Mouse (Mus musculus): ENCODE measurements around the gene Pik3r1.

DNA sequence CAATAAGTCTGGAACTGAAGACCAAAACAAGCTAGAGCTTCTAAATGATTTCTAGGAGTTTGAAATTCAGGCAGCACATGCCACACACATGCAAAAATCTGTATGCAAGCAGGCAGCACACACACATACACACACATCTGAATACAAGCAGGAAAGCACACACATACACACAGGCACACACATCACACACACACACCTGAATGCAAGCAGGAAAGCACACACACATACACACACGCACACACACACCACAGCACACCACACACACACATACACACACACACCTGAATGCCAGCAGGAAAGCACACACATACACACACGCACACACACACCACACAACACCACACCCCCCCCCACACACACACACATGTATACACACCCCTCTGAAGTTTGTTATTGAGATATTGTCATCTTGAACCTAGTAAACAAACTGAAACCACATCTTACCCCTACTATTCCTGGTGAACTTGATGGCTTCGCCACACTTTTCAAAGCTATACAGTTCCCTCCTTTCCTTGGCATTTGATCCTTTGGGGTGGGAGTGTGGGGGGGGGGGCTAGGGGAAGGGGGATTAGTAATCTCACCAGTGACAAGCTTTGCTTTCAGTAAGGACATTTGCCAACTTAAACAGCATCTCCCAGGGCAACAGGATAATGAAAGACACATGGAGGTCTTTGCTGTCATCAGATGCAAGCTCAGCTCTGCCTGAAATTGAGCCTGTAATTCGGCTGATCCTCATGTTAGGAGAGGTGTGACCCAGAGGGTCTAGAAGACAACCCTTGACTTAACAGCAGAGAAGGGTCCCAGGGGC, 38.6 kb downstream of the Pik3r1 start:
- TF ChIP-seq CTCF (IDR thresholded peaks at IDR 0.05; ENCODE audit: low read depth) = no peak
- no peak for TF ChIP-seq EP300 (IDR thresholded peaks at IDR 0.05; ENCODE audit: low read depth)

Data from liver, postnatal 0 days (tissue).